Mouse (Mus musculus) limb, embryonic 15.5 days (tissue): ENCODE results near the gene Borcs6. TPM values are rescaled to one million over a fixed set of nuclear protein-coding genes. Genes with fewer than 3 reads are reported as not detected.
A peak's percentile ranks its signal among the peaks of the same experiment; 100 is the strongest.

ENCODE experiments used
- ATAC-seq: fragments of 200-750 bp; cut with Nextera tagmentation; 2 replicates; pipeline ENCODE4 v1.8.0; 2017; ENCODE audit warnings: low read depth, moderate TSS enrichment; ENCODE audit not compliant: insufficient number of reproducible peaks, low FRiP score, low TSS enrichment
- H3K27ac ChIP-seq: fragments of 300-500 bp; sonication (generic); 2 replicates; pipeline ENCODE4 v1.5.1; 2015; ENCODE audit warnings: moderate library complexity, mild to moderate bottlenecking, inconsistent platforms
- H3K27me3 ChIP-seq: fragments of 300-500 bp; sonication (generic); 2 replicates; pipeline ENCODE4 v1.6.1; 2015; ENCODE audit warnings: inconsistent platforms
- H3K36me3 ChIP-seq: fragments of 300-500 bp; sonication (generic); 2 replicates; pipeline ENCODE4 v1.6.1; 2015; ENCODE audit warnings: inconsistent platforms
- H3K4me1 ChIP-seq: fragments of 300-500 bp; sonication (generic); 2 replicates; pipeline ENCODE4 v1.6.1; 2015; ENCODE audit warnings: inconsistent platforms
- H3K4me2 ChIP-seq: fragments of 300-500 bp; sonication (generic); 2 replicates; pipeline ENCODE4 v1.6.1; 2015; ENCODE audit warnings: mild to moderate bottlenecking, inconsistent platforms
- H3K4me3 ChIP-seq: fragments of 300-500 bp; sonication (generic); 2 replicates; pipeline ENCODE4 v1.5.1; 2015; ENCODE audit warnings: mild to moderate bottlenecking, inconsistent platforms
- H3K9ac ChIP-seq: fragments of 300-500 bp; sonication (generic); 2 replicates; pipeline ENCODE4 v1.6.1; 2015; ENCODE audit warnings: inconsistent platforms
- H3K9me3 ChIP-seq: fragments of 300-500 bp; sonication (generic); 2 replicates; pipeline ENCODE4 v1.6.1; 2016; ENCODE audit warnings: inconsistent platforms
- WGBS: fragments of 180-500 bp; shearing (Covaris S2); methylation state at CpG from one replicate; pipeline ENCODE4 v1.1.7; 2015; 5-methylcytosine and 5-hydroxymethylcytosine counted together
- polyA plus RNA-seq: library from polyadenylated mRNA; unstranded; fragments of >200 nt; fragmentation: Nextera tagmentation; extraction: Ambion mirVana; gene quantifications from 2 replicates; pipeline ENCODE4 v1.2.1, GENCODE M21; 2015

The Borcs6 gene
- polyA plus RNA-seq, 1 experiment from 2014 or later: 13.7 TPM

DNA sequence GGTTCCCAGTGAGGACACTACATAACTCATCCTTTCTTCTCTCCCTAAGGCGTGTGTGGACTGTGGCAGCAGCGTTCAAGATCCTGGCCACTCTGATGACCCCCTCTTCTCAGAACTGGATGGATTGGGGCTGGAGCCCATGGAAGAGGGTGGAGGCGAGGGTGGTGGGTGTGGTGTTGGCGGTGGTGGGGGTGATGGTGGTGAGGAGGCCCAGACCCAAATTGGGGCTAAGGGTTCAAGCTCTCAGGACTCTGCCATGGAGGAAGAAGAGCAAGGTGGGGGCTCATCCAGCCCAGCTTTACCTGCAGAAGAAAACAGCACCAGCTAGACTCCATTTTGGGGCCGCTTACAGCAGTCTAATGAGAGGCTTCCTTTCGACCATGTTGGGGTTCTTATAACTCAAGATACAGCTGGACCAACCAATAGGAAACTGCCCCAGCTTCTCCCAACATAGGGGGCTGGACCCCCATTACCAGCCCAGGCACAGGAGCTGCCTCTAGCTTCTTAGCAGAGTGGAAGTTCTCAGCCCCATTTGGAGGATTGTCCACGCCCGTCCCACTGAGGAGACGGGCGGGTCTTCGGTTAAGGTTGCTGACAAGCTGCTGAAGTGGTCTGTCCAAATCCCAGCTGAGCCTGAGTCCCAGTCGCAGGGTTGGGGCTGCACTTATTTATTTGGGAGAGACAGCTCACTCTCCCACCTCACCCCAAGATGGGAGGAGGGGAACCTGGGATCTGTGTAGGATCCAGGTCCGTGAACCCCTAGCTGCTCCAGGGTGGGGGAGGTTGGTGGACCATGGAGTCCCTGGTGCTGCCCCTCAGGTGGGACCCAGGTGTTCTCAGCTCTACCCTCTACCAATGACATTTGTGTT, 49.7 kb downstream of the Borcs6 start:
- H3K27me3 ChIP-seq: no peaks in the 10 kb centered on the region
- no peak overlapping the region for H3K27ac ChIP-seq
- H3K4me3 ChIP-seq: no peak overlapping the region
- peaks cover 54% of the 10 kb centered on the region for H3K36me3 ChIP-seq
- H3K9ac ChIP-seq: no peak overlapping the region
- peak overlapping the region; percentile 55; the same call in 1 of the 2 replicates for H3K4me2 ChIP-seq
- no peak for ATAC-seq
- WGBS: 79% methylated on average over 13 of the region's 13 CpGs
- H3K4me1 ChIP-seq: peaks cover 4% of the 10 kb centered on the region; the same call in 1 of the 2 replicates
- H3K9me3 ChIP-seq: no peaks in the 10 kb centered on the region

DNA sequence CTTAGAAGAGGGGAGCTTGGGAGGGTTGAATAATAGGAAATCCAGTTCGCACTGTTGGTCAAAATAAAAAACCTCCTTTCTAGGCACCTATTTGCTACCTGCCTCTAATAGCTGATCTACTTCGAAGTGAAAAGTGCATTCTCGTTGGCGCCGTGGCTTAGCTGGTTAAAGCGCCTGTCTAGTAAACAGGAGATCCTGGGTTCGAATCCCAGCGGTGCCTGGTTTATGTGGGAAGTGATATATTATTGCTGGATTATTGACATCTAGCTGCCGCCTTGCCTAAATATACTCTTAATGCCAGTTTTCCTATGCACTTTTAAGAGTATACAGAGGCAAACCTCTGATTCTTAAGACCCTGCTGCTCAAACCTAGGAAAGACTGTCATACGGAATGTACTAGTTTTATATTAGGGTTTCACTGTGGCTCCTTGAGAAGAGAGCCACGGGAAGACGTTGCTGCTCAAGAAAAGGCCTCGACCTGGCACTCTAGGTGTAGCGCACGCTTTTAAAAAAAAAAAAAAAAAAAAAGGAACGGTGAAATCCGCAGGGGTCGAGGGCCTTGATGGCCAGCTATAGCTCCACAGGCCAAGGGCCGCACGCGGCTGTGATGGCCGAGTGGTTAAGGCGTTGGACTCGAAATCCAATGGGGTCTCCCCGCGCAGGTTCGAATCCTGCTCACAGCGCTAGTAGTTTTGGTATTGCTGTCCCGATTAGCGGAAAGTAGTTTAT, 51.0 kb downstream of the Borcs6 start:
- Histone ChIP-seq H3K4me3 (peak overlapping the region; percentile 49), H3K36me3 (peaks cover 42% of the 10 kb centered on the region), H3K27ac (peak overlapping the region; percentile 57), H3K4me2 (peak overlapping the region; percentile 55), H3K4me1 (peaks cover 4% of the 10 kb centered on the region; the same call in 1 of the 2 replicates), H3K27me3 (no peaks in the 10 kb centered on the region), H3K9ac (0 out of 2 replicates have a peak overlapping the region, but pooled peaks have one; percentile 26), H3K9me3 (no peaks in the 10 kb centered on the region)
- ATAC-seq: no peak
- WGBS: 1% methylated on average over 30 of the region's 30 CpGs

Other genes starting within 250 kb of the Borcs6 start
- 124 and 128 TPM in 2 replicates for gene Ndel1, start 187.9 kb upstream of the Borcs6 start, polyA plus RNA-seq
- gene Rnf222, start 171.2 kb upstream of the Borcs6 start, polyA plus RNA-seq: 4.2 and 5.1 TPM in 2 replicates
- gene Rpl26, start 158.1 kb upstream of the Borcs6 start, polyA plus RNA-seq: 838 and 986 TPM in 2 replicates
- gene Odf4, start 132.6 kb upstream of the Borcs6 start, polyA plus RNA-seq: not detected in 2 replicates
- gene Arhgef15, start 102.2 kb upstream of the Borcs6 start, polyA plus RNA-seq: 7.8 and 8.8 TPM in 2 replicates
- 2.1 and 2.3 TPM in 2 replicates for gene Slc25a35, start 91.6 kb upstream of the Borcs6 start, polyA plus RNA-seq
- gene Rangrf, start 84.5 kb upstream of the Borcs6 start, polyA plus RNA-seq: 39.0 and 42.1 TPM in 2 replicates
- gene Pfas, start 51.3 kb upstream of the Borcs6 start, polyA plus RNA-seq: 23.6 and 25.0 TPM in 2 replicates
- 42.5 TPM in 2 replicates for gene Ctc1, start 43.8 kb upstream of the Borcs6 start, polyA plus RNA-seq
- gene Aurkb, start 14.1 kb upstream of the Borcs6 start, polyA plus RNA-seq: 111 and 121 TPM in 2 replicates
- 64.8 and 65.5 TPM in 2 replicates for gene Tmem107, start 11.1 kb downstream of the Borcs6 start, polyA plus RNA-seq
- 95.0 and 103 TPM in 2 replicates for gene Vamp2, start 28.8 kb downstream of the Borcs6 start, polyA plus RNA-seq
- 24.3 and 28.9 TPM in 2 replicates for gene Per1, start 35.5 kb downstream of the Borcs6 start, polyA plus RNA-seq
- 0.58 and 0.68 TPM in 2 replicates for gene Hes7, start 60.7 kb downstream of the Borcs6 start, polyA plus RNA-seq
- gene 9130213A22Rik, start 62.9 kb downstream of the Borcs6 start, polyA plus RNA-seq: 0.40 and 0.49 TPM in 2 replicates
- gene Aloxe3, start 66.2 kb downstream of the Borcs6 start, polyA plus RNA-seq: 11.7 and 14.9 TPM in 2 replicates
- gene Alox12b, start 97.3 kb downstream of the Borcs6 start, polyA plus RNA-seq: 53.5 and 60.5 TPM in 2 replicates
- gene Alox8, start 138.1 kb downstream of the Borcs6 start, polyA plus RNA-seq: 0.12 and 0.20 TPM in 2 replicates
- 0.22 TPM in 1 of 2 replicates, not detected in the other for gene Gucy2e, start 177.3 kb downstream of the Borcs6 start, polyA plus RNA-seq